Mouse (Mus musculus) v-Abl transformed pro-B cells (cell line): ENCODE data around the gene Olfr95.
"Not testable (repeated sequence)": the region's sequence is repeated elsewhere in the genome, so short reads cannot be mapped to it uniquely, and the experiment has no call there.

Source experiments
- in situ Hi-C, 2 experiments: fragments of 400-800 bp; cut with MboI; formaldehyde crosslinking; loops; one replicate each; pipeline ENCODE4 v1.15.1; 2025; ENCODE audit not compliant: unreplicated experiment in 2 of 2

Olfr95 gene

DNA sequence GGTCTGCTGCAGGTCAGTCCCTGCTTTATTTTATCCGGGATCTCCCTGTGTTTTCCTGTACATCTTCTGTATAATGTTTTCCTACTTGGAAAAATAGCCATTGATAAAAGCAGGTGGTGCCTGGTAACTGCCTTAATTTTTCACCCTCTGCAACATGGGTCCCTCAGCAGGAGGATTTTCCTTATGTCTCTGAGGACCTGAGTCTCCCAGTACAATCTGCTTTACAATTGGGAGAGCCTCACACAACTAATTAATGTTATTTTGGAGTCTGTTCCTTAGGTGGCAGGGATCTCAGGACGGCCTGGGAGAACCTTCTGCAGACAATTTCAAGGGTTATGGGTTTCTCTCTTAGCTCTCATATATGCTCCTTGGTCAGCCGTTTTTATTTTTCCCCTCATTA is at the start of gene Olfr95:
Olfr95 (minus strand) TSS at position 101 of the 400 bp plus-strand sequence.
- in situ Hi-C loops = loop anchor here in 1 of 2 experiments (25.0 kb wide), 1 partner anchor 851 kb away; the partner anchor contains the start of gene H2-M10.3

DNA sequence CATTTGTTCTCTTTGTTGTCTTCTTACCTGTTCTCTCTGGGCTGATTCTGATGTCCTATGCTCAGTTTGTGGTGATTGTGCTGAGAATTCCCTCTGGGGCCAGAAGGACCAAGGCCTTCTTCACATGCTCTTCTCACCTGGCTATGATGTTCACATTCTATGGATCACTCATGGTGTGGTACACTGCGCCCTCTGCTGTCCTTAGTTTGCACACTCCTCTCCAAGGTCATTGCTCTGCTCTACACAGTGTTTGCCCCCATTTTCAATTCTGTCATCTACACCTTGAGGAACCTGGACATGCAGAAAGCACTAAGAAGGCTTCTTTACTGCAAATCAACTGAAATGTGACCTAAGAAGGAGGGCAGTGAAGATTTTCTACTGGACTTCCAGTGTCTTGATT is 37.6 kb upstream of the Olfr95 start:
- in situ Hi-C loops = no loop called here

DNA sequence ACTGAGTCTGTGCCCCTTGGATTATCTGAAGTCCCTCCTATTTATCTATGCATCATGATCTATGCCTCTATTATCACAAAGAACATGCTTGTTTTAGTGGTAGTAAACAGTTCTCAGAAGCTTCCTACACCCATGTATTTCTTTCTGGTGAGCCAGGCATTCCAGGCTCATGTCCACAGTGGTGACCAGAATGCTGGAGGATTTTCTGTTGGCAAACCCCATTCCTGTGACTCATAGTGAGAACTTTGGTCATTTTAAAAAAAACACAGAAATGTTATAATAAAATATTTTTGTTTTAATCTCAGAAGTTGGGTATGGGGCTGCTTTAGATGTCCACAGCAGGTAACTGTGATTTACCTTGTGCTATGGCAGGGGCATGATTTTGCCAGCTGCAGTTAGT is 36.5 kb upstream of the Olfr95 start:
- in situ Hi-C loops = no loop called here

DNA sequence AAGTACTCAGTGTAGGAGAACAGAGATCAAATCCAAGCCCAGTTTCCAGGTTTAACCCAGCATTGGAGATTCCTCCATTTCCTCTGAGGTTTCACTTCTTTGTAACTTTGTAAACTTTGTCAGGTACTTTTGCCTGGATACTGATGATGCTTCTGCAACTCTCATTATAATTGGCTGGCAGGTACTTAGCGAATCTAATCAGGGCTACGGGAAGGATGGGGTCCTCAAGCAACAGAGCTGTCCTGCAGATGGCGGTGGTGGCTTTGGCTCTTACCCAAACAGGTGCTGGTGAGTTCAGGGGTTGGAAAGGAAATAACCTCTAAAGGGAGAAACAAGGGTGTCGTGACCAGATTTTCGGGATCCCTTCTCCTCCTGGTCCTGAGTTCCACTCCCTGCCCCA is 33.8 kb upstream of the Olfr95 start:
- in situ Hi-C loops = no loop called here

DNA sequence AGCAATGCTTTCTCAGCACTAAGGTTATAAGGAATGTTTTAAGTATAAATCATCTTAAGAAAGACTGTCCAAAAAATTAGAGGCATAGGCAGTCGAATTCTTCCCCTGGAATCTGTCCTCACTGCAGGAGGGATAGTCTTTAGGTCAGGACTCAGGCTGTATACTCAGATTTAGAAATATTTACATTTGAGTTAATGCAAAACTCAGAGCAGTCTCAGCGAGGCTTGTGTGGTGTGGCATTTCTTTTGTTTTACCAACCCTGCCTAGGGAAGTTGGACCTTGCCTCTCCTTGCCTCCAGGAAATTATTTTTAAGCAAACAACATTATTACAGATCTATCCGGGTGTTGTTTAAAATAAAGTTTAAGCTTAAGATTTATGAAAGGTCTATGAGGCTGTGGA is 29.3 kb upstream of the Olfr95 start:
- in situ Hi-C loops = no loop called here

DNA sequence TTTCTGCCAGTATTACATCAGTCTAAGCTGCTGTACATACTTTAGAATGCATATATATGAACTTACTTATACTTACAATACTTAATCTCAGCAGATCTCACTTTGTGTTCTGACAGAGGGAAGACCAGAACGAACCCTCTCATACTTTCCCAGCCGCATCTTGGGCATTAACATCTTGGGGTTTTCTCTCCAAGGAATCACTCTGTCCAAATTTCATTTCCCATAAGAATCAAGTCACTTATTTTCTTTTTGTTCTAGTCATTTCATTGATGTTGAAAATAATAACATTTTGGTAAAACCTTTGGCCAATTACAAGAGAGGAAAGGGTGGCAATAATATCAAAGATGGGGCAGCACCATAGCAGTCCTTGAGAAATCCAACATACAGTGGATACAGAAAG is 24.3 kb upstream of the Olfr95 start, which contains the start of gene Olfr97:
Olfr97 (minus strand) TSS at position 101 of the 400 bp plus-strand sequence.
- in situ Hi-C loops = not testable (repeated sequence)

DNA sequence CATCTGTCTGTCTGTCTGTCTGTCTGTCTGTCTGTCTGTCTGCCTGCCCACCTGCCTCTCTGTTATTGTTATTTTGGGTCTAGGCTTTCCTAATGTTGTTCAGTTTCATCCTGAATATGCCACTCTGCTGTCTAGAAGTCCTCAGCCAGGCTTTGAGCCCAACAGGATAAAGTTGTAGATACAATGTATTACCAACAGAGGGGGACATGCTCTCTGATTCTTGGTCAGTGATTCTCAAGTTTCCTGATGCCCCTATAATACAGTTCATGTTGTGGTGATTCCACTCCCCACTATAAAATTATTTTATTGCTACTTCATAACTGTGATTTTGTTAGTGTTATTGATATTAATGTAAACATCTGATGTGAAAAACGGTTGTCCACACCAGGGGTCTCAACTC is 9.0 kb upstream of the Olfr95 start:
- in situ Hi-C loops = loop anchor here in 1 of 2 experiments (25.0 kb wide), 1 partner anchor 860 kb away; the partner anchor contains the start of gene H2-M10.3

DNA sequence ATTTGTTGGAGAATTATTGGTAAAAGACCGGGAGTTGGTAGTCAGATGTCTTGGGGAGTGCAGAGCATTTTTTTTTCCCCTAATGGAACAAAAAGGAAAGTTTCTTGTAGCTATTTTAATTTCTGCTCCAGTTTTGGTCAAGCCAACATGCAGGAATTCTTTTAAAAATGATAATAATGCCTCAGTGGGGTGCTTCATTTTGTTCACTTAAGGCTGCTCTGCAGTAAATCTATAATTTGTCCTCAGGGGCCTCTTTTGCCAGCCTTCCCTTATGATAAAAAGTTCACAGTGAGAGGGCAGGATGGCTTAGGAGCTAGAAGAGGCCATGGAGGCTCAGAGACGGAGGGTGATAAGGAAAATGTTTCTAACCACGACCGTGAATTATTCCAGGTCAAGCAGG is 6.9 kb upstream of the Olfr95 start, which contains the start of gene Olfr96:
Olfr96 (plus strand) TSS at position 301 of the 400 bp plus-strand sequence.
- in situ Hi-C loops = loop anchor here in 1 of 2 experiments (25.0 kb wide), 1 partner anchor 858 kb away; the partner anchor contains the start of gene H2-M10.3

DNA sequence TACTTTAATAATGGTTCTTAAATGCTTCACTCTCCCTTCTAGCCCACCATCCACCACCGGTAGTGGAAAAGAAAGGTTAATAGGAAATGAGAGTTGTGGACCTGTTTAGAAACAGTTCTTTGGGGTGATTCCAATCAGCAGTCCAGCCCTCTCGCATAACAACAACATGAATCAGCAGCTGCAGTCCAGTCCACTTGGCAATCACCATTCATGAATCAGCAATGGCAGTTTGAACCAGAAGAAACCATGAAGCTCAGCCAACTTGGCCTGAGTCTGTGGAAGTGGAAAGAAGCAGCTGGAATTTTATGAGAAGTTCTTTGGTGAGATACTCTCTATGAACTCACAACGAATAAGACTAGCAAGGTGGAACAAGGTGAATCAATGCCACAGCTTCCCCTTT is 5.6 kb upstream of the Olfr95 start:
- in situ Hi-C loops = loop anchor here in 1 of 2 experiments (25.0 kb wide), 1 partner anchor 856 kb away; the partner anchor contains the start of gene H2-M10.3

DNA sequence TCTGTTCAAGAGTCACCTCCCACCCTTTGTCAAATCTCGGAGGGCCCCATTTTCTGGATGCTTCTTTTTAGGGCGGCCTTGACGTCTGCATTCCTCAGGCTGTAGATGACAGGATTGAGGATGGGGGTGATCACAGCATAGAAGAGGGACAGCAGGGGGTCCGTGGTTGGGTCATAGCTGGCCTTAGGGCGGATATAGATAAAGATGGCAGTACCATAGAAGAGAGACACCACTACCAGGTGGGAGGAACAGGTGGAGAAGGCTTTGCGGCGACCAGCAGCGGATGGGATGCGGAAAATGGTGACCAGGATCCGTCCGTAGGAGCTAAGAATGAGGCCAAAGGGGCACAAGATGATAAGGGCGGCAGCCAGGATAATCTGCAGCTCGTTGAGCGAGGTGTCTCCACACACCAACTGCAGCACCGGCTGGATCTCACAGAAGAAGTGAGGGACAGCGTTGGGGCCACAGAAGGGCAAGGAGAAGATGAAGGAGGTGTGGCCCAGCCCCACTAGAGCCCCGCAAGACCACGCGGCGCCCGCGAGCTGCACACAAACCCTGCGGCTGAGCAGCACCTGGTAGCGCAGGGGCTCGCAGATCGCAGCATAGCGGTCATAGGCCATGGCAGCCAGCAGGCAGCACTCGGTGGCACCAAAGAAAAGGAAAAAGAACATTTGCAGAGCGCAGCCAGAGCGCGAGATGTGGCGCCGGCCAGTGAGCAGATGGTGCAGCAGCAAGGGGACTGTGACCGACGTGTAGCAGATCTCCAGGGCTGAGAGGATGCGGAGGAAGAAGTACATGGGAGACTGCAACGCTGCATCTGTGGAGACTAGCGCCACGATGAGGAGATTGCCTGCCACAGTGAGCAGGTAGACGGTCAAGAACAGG is 1.8 kb downstream of the Olfr95 start:
- in situ Hi-C loops = loop anchor here in 1 of 2 experiments (25.0 kb wide), 1 partner anchor 849 kb away; the partner anchor contains the start of gene H2-M10.3

DNA sequence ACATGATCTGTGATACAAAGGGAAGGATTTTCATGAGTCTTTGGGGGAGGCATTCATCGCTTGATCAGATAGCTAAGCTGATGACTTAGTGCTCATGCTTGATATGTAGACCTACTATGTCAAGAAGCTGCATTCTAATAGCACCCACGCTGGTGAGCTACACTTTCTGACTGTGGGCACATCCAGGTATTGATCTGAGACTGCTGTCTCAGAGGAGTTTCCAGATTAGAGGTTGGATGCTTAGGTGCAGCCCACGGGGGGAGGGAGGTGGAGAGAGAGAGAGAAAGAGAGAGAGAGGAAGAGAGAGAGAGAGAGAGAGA is 9.0 kb downstream of the Olfr95 start:
- in situ Hi-C loops = loop anchor here (5.0 to 25.0 kb wide), 7 partner anchors 122 to 847 kb away; partner anchors contain the start of genes Trim40 (in 2 of the 2), H2-M10.3 (in 1 of the 2) and H2-M10.6 (in 1 of the 2)

DNA sequence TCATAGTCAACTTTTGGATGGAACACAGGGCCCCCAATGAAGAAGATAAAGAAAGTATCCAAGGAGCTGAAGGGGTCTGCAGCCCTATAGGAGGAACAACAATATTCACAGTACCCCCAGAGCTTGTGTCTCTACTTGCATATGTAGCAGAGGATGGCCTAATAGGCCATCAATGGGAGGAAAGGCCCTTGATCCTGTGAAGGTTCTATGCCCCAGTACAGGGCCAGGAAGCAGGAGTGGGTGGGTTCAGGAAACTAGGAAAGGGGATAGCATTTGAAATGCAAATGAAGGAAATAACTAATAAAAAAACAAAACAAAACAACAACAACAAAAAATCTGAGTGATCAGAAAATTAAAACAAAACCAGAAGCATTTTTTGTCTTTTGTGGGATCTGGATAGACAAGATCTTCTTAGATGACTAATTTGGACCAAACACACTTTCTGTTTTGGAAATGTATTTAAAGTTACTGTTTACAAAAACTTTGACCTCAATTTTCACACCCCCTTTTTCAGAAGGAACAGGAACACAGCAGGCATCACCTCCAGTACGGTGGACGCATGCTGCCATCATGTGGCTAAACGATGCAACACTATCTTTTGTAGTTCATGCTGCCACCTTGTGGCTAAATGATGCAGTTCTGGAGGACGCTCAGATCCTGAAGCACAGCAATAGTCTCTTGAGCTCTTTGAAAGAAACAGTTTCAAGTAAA is 9.6 kb downstream of the Olfr95 start:
- in situ Hi-C loops = loop anchor here (5.0 to 25.0 kb wide), 7 partner anchors 121 to 846 kb away; partner anchors contain the start of genes Trim40 (in 2 of the 2), H2-M10.3 (in 1 of the 2) and H2-M10.6 (in 1 of the 2)

DNA sequence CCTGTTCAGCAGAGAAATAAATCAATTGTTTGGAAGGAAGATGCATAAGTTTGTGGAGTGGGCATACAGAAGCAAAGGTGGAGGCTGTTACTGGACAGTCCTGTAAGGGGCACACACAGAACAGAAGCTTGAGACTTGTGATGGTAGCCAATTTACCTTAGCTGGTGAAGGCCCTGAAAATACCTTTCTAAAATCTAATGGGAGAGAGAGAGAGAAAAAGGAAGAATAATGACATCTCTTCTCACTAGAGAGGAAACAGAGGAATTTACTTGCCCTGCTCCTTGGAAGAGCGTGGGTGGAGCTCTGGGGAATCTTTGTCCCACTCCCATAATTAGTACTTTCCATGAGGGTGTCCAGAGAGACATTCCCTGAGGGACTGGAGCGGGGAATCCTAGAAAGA is 12.0 kb downstream of the Olfr95 start, which contains the start of gene Olfr94:
Olfr94 (minus strand) TSS at position 101 of the 400 bp plus-strand sequence.
- in situ Hi-C loops = loop anchor here (5.0 to 25.0 kb wide), 7 partner anchors 119 to 844 kb away; partner anchors contain the start of genes Trim40 (in 2 of the 2), H2-M10.3 (in 1 of the 2) and H2-M10.6 (in 1 of the 2)

DNA sequence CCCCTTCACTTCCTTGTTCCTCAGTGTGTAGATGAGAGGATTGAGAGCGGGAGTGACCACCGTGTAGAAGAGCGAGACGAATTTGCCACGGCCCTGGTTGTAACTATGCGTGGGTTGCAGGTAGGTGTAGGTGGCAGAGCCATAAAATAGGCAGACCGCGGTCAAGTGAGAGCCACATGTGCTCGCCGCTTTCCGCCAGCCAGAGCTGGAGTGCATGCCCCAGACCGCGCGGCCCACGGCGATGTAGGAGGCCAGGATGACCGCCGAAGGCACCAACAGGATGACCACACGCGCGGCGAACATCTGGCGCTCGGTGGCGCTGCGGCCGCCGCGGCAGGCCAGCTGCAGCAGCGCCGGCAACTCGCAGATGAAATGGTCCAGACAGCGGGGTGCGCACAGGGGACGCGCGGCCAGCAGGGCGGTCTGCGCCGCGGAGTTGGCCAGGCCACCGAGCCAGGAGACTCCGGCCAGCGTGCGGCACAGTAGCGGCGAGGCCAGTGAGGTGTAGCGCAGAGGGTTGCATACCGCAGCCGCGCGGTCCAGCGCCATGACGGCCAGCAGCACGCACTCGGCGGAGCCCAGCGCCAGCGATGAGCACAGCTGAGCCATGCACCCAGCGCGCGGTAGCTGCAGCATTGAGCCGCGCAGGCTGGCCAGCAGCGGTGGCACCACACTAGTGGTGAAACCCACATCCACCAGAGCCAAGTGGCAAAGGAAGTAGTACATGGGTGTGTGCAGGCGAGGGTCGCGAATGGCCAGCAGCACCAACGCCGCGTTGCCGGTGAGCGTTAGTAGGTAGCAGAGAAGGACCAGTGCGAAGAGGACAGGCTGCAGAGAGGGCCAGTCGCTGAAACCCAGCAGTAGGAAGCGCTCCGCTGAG is 15.8 kb downstream of the Olfr95 start:
- in situ Hi-C loops = no loop called here

DNA sequence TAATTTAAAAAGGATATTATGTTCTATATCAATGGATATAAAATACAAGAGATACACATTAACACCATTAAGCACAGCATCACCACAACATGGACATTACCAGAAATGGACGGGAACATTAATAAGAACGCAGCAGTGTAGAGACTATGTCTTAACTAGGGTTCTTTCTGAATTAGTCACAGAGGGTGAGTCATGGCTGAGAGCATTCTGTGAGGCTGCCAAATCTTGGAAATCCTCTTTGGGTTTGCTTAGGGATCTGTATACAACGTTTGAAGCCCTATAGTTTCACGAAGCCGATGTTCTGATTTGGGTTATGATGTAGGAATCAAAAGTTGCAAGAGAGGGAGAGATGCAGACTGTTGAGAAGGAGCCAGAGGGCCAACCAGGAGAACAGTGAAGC is 18.1 kb downstream of the Olfr95 start:
- in situ Hi-C loops = no loop called here

DNA sequence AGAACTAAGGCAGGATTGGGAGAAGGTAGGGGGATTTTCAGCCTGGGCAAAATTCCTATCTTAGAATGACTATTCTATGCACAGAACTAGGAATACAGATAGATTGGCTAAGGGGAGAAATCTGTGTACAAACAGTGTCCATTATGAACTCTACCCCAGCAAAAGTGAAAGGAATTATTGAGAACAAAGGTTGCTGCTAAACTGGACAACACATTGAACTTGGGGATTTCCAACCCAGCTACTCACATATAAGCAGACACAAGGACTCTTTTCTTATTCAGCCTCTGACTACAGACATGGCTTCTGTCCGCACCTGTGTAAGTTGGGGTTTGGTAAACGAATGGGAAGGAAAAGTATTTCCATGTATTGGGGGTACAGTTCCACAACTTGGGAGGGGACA is 19.3 kb downstream of the Olfr95 start, which contains the start of gene Ubd:
Ubd (plus strand) TSS at position 237 of the 400 bp plus-strand sequence.
- in situ Hi-C loops = no loop called here

DNA sequence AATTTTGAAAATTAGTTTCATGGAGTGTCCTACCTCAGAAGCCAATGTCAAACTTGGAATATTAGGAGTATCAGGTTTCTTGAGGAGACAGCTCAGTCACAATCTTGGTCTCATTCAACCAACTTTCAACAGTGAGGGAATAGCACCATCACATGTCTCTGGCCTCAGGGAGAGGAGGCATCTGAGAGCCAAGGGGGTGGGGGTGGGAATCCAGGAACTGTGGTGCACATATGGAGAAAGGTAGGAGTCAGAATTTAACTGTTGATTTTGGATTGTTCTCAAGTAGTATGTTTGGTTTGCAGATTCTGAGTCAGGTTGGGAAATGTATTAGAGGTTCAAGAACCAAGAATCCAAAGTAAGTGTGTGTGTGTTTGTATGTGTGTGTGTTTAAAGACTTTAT is 19.9 kb downstream of the Olfr95 start:
- in situ Hi-C loops = no loop called here

DNA sequence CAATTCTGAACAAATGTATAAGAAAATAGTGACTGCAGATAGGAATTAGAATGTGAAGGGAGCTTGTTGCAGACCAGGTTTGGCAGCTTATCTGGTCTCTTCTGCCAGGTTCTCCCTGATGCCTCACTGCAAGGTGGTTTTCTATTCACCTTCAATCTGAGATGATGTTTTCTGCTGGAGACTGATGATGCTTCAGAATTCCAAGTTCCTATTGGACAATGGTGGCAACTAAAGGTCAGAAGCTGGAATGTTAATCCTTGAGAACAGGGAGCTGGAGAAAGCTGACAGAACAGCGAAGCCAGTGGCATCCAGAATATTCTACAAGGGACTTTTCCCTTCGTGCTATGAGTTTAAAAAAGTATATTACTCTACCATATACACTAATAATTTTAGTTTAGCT is 22.2 kb downstream of the Olfr95 start:
- in situ Hi-C loops = no loop called here

DNA sequence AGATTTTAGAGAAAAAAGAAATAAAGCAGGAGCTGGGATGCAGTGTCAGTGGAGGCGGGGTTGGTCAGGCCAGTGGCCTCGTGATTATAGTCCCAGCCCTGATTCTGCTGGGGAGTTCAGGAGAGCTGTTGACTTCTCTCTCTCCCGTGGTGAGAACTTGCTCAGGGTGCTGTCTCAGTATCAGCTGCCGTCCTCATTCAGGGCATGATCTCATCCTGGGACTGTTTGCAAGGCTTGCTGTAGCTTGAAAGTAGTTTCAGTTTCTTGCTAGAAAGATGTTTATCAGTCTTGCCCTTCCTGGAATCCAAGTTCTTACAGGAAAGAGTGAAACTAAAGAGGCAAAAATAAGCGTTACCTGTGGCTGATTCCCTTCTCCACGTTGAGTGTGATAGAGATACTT is 27.4 kb downstream of the Olfr95 start:
- in situ Hi-C loops = no loop called here

DNA sequence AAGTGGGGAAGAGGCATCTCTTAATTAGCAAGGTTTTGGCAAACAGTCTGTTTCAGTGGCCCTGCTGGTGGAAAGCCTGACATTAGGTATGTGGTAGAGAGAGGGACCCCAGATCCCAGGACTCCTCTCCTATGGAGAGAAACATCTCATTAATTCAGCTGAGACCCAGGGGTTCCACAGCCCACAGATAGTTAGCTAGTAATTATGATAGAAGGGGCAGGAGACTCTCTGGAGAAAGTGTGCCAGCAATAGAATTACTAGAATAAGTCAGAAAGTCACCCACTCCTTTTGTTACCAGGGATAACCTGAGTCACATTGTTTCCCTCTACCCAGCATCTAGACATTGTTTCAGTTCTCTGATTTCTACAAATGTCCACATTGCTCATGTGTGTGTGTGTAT is 51.5 kb downstream of the Olfr95 start, which contains the start of gene Olfr93:
Olfr93 (minus strand) TSS at position 101 of the 400 bp plus-strand sequence.
- in situ Hi-C loops = no loop called here
